Mouse (Mus musculus) olfactory bulb, adult 2 months (tissue): Measurements from ENCODE around the gene Lrrc45. TPM values are rescaled to one million over a fixed set of nuclear protein-coding genes. Genes with fewer than 3 reads are reported as not detected.
"Not testable (repeated sequence)": the region's sequence is repeated elsewhere in the genome, so short reads cannot be mapped to it uniquely, and the experiment has no call there.

ENCODE experiments used
- H3K27ac ChIP-seq: fragments of 200-500 bp; 2 replicates; pipeline ENCODE4 v1.5.1; 2012; ENCODE audit warnings: low read depth, low read length; ENCODE audit not compliant: insufficient read depth
- H3K4me1 ChIP-seq: fragments of 200-500 bp; 2 replicates; pipeline ENCODE4 v1.6.1; 2012; ENCODE audit warnings: low read length; ENCODE audit not compliant: control insufficient read depth, insufficient read depth
- H3K4me3 ChIP-seq: fragments of 200-500 bp; 2 replicates; pipeline ENCODE4 v1.5.1; 2012; ENCODE audit warnings: mild to moderate bottlenecking, low read depth, low read length, moderate library complexity; ENCODE audit not compliant: insufficient read depth
- CTCF ChIP-seq: fragments of 200-500 bp; IDR thresholded peaks from 2 replicates; pipeline ENCODE4 v1.5.1; 2012; ENCODE audit warnings: low read depth, mild to moderate bottlenecking, low read length, moderate library complexity; ENCODE audit not compliant: insufficient read depth
- POLR2A ChIP-seq: fragments of 200-500 bp; IDR thresholded peaks from 2 replicates; pipeline ENCODE4 v1.6.1; 2012; ENCODE audit warnings: mild to moderate bottlenecking, low read depth, low read length, moderate library complexity; ENCODE audit not compliant: insufficient read depth
- WGBS: fragments of 180-500 bp; shearing (Covaris S2); methylation state at CpG from one replicate; pipeline ENCODE4 v1.1.7; 2018; 5-methylcytosine and 5-hydroxymethylcytosine counted together
- polyA plus RNA-seq: library from polyadenylated mRNA; stranded (reverse); fragments of >200 nt; gene quantifications from 2 replicates; pipeline ENCODE4 v1.2.4, GENCODE M21; 2012; ENCODE audit warnings: low replicate concordance; ENCODE audit not compliant: missing spikeins, insufficient read depth, insufficient read length

Gene Lrrc45
- polyA plus RNA-seq, 1 experiment = not detected

GRCm38 (mm10) chr11:120751606-120752005 lies 37.9 kb downstream of the Lrrc45 start:
- 81% methylated on average over 4 of the region's 4 CpGs for WGBS
- Histone ChIP-seq H3K27ac (no peak overlapping the region), H3K4me3 (no peak overlapping the region), H3K4me1 (no peaks in the 10 kb centered on the region)
- TF ChIP-seq CTCF (no peak), POLR2A (no peak)

- no peak overlapping the region for H3K4me3 ChIP-seq
- TF ChIP-seq CTCF (no peak), POLR2A (no peak)
- no peak overlapping the region for H3K27ac ChIP-seq
- 86% methylated on average over 9 of the region's 9 CpGs for WGBS
- peaks cover 4% of the 10 kb centered on the region for H3K4me1 ChIP-seq
These were observed 46.5 kb downstream of the Lrrc45 start for GRCm38 (mm10) chr11:120760236-120760635.

- TF ChIP-seq POLR2A (no peak), CTCF (no peak)
- peaks cover 4% of the 10 kb centered on the region for H3K4me1 ChIP-seq
- H3K4me3 ChIP-seq = no peak overlapping the region
- H3K27ac ChIP-seq = no peak overlapping the region
- 68% methylated on average over 14 of the region's 14 CpGs for WGBS
These were observed 48.3 kb downstream of the Lrrc45 start for GRCm38 (mm10) chr11:120761811-120762671.

DNA sequence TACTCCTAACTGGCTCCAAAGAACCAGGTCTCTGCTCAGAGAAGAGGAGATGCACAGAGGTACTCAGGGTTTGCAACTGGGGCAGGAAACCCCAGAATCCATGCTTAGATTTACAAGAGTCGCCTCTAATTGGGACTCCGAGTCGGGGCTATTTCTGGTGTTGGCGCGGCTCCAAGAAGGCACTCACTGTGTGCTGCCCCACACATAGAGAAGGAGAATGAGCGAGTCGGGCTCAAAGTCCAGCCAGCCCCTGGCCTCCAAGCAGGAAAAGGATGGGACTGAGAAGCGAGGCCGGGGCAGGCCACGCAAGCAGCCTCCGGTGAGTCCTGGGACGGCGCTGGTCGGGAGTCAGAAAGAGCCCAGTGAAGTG lies 48.9 kb downstream of the Lrrc45 start, which contains the start of gene Hmga1b:
Hmga1b (plus strand) TSS at position 123 of the 370 bp plus-strand sequence.
- H3K27ac ChIP-seq, H3K4me3 ChIP-seq, H3K4me1 ChIP-seq: not testable (repeated sequence)
- WGBS = 14% methylated on average over 14 of the region's 14 CpGs

DNA sequence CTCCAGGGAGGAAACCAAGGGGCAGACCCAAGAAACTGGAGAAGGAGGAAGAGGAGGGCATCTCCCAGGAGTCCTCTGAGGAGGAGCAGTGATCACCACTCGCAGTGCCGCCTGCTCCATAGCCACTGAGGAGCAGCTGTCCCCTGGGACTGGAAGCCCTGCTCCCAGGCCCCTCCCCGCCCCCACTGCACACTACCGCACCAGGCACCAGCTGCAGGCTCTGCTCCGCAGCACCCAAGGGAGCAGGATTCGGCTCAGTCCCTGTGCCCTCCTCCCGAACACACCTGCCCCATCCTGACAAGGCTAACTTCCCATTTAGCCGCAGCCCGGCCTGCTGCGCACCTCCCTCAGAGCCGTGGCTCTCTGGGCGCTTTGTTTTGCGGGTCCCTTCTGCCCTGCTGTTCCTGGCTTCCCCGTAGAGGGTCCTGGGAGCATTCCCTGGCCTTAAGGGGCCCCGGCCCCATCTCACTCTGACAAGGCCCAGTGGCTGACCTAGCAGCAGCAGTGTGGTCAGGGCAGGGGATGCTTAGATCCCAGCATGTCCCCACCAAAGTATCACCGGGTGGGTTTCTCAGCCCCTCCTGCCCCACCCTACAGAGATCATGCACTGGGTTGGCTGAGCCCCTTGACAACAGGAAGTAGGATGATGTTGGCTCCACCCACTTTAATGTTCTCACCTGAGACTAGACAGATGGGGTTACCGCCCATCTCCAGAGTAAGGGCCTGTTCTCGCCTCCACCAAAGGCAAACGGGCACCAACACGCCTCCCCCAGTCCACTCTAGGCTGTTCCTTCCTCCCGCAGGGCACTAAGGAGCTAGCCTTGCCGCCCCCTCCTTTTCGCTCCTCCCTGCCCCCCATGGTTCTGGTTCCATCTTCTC lies 49.6 kb downstream of the Lrrc45 start:
- WGBS = 32% methylated on average over 12 of the region's 23 CpGs
- H3K4me1 ChIP-seq, H3K27ac ChIP-seq, H3K4me3 ChIP-seq: not testable (repeated sequence)

DNA sequence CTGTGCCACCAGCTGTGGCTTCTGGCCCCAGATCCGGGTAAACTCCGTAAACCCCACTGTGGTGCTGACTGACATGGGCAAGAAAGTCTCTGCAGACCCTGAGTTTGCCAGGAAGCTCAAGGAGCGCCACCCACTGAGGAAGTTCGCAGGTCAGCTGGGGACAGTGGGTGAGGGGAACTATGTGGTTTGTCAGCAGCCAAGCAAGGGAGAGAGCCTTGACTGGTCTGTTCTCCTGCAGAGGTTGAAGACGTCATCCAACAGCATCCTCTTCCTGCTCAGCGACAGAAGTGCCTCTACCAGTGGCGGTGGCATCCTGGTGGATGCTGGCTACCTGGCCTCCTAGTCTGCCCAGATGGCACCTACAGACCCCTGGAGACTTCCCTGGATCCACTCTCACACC lies 53.3 kb downstream of the Lrrc45 start:
- not testable (repeated sequence) for H3K4me3 ChIP-seq, H3K27ac ChIP-seq
- WGBS = 87% methylated on average over 5 of the region's 7 CpGs

GRCm38 (mm10) chr11:120768206-120768605 lies 54.5 kb downstream of the Lrrc45 start:
- no peaks in the 10 kb centered on the region for H3K4me1 ChIP-seq
- TF ChIP-seq POLR2A (no peak), CTCF (no peak)
- 39% methylated on average over 1 of the region's 1 CpGs for WGBS
- no peak overlapping the region for H3K27ac ChIP-seq
- H3K4me3 ChIP-seq = no peak overlapping the region

More for the DNA sequence above, 53.3 kb downstream of the Lrrc45 start:
- not testable (repeated sequence) for H3K4me1 ChIP-seq

Other genes starting within 250 kb of the Lrrc45 start
- gene Arl16, start 246.3 kb upstream of the Lrrc45 start, polyA plus RNA-seq = not detected in 2 replicates
- not detected in 2 replicates for gene Mrpl12, start 229.3 kb upstream of the Lrrc45 start, polyA plus RNA-seq
- gene Slc25a10, start 222.1 kb upstream of the Lrrc45 start, polyA plus RNA-seq = not detected in 2 replicates
- not detected in 2 replicates for gene Gcgr, start 183.2 kb upstream of the Lrrc45 start, polyA plus RNA-seq
- gene Mcrip1, start 164.2 kb upstream of the Lrrc45 start, polyA plus RNA-seq = not detected in 2 replicates
- not detected in 2 replicates for gene Ppp1r27, start 162.8 kb upstream of the Lrrc45 start, polyA plus RNA-seq
- gene P4hb, start 140.7 kb upstream of the Lrrc45 start, polyA plus RNA-seq = 309 TPM in 1 of 2 replicates, not detected in the other
- gene Arhgdia, start 132.3 kb upstream of the Lrrc45 start, polyA plus RNA-seq = 143 TPM in 1 of 2 replicates, not detected in the other
- not detected in 2 replicates for gene Alyref, start 115.6 kb upstream of the Lrrc45 start, polyA plus RNA-seq
- gene Anapc11, start 115.5 kb upstream of the Lrrc45 start, polyA plus RNA-seq = not detected in 2 replicates
- gene Npb, start 105.4 kb upstream of the Lrrc45 start, polyA plus RNA-seq = not detected in 2 replicates
- not detected in 2 replicates for gene Pcyt2, start 96.0 kb upstream of the Lrrc45 start, polyA plus RNA-seq
- gene Sirt7, start 88.7 kb upstream of the Lrrc45 start, polyA plus RNA-seq = not detected in 2 replicates
- 234 TPM in 1 of 2 replicates, not detected in the other for gene Mafg, start 80.3 kb upstream of the Lrrc45 start, polyA plus RNA-seq
- gene Pycr1, start 70.2 kb upstream of the Lrrc45 start, polyA plus RNA-seq = not detected in 2 replicates
- gene Myadml2, start 65.8 kb upstream of the Lrrc45 start, polyA plus RNA-seq = not detected in 2 replicates
- gene Notum, start 52.8 kb upstream of the Lrrc45 start, polyA plus RNA-seq = not detected in 2 replicates
- not detected in 2 replicates for gene Aspscr1, start 41.0 kb upstream of the Lrrc45 start, polyA plus RNA-seq
- not detected in 2 replicates for gene Cenpx, start 187 bp upstream of the Lrrc45 start, polyA plus RNA-seq
- gene Rac3, start 7.5 kb downstream of the Lrrc45 start, polyA plus RNA-seq = not detected in 2 replicates
- not detected in 2 replicates for gene Dcxr, start 13.4 kb downstream of the Lrrc45 start, polyA plus RNA-seq
- gene Cbr2, start 18.2 kb downstream of the Lrrc45 start, polyA plus RNA-seq = not detected in 2 replicates
- not detected in 2 replicates for gene Hmga1b, start 48.9 kb downstream of the Lrrc45 start, polyA plus RNA-seq
- not detected in 2 replicates for gene Rfng, start 70.3 kb downstream of the Lrrc45 start, polyA plus RNA-seq
- not detected in 2 replicates for gene Gps1, start 70.3 kb downstream of the Lrrc45 start, polyA plus RNA-seq
- gene Dus1l, start 82.5 kb downstream of the Lrrc45 start, polyA plus RNA-seq = not detected in 2 replicates
- not detected in 2 replicates for gene Fasn, start 110.6 kb downstream of the Lrrc45 start, polyA plus RNA-seq
- not detected in 2 replicates for gene Ccdc57, start 218.9 kb downstream of the Lrrc45 start, polyA plus RNA-seq
- gene Slc16a3, start 234.6 kb downstream of the Lrrc45 start, polyA plus RNA-seq = not detected in 2 replicates